Mouse (Mus musculus) CD8-positive naive resting alpha-beta T cell, adult 57 days (primary cell): ENCODE measurements around the gene Gm17571. TPM values are rescaled to one million over a fixed set of nuclear protein-coding genes. Genes with fewer than 3 reads are reported as not detected.

Experiments
- total RNA-seq: library from RNA; stranded (reverse); gene quantifications from one replicate; pipeline ENCODE4 v1.2.4, GENCODE M21; 2023

Gm17571 gene
- total RNA-seq: not detected

GRCm38 (mm10) chr9:13446703-13447285 is at the start of gene Gm17571:
Gm17571 (minus strand) TSS chr9:13446753.

Other genes starting within 250 kb of the Gm17571 start
- 7.7 TPM for gene Jrkl, start 200.9 kb downstream of the Gm17571 start, total RNA-seq
- gene Ccdc82, start 199.8 kb downstream of the Gm17571 start, total RNA-seq: 52.9 TPM
- gene Maml2, start 148.8 kb downstream of the Gm17571 start, total RNA-seq: 47.9 TPM